Mouse (Mus musculus) liver, postnatal 0 days (tissue): ENCODE measurements around the gene Znrf4.

Source experiments
- CTCF ChIP-seq: sonication (generic); IDR thresholded peaks from 2 replicates; pipeline ENCODE4 v1.5.1; 2016; ENCODE audit warnings: antibody characterized with exemption, low read depth
- EP300 ChIP-seq: IDR thresholded peaks from 2 replicates; pipeline ENCODE4 v1.6.1; 2016; ENCODE audit warnings: antibody characterized with exemption, low read depth, mild to moderate bottlenecking

GRCm38 (mm10) chr17:56515690-56516410 is 3.6 kb upstream of the Znrf4 start:
- TF ChIP-seq CTCF: no peak
- no peak for TF ChIP-seq EP300
